Mouse (Mus musculus) MEL (cell line): ENCODE measurements around the gene Ltbp3. TPM values are rescaled to one million over a fixed set of nuclear protein-coding genes. Genes with fewer than 3 reads are reported as not detected.

Experiments
- DNase-seq: peaks from one replicate; pipeline ENCODE4 v3.0.0; 2011; ENCODE audit warnings: low read depth, low spot score
- H3K27ac ChIP-seq: 2 replicates; pipeline ENCODE4 v1.5.1; 2012; ENCODE audit warnings: low read depth, mild to moderate bottlenecking, control low read depth, low read length, moderate library complexity; ENCODE audit not compliant: control insufficient read depth
- H3K27me3 ChIP-seq, 2 experiments: fragments of 150-350 bp in 1 of 2; sonication (generic) in 1 of 2; 2 replicates each; pipeline ENCODE4 v1.6.1; 2012; ENCODE audit warnings: low read length in 2 of 2, mild to moderate bottlenecking in 2 of 2, improper control_type of control experiment in 1 of 2, moderate library complexity in 1 of 2; ENCODE audit not compliant: insufficient read depth in 2 of 2, control insufficient read depth in 1 of 2
- H3K36me3 ChIP-seq, 2 experiments: 2 replicates each; pipeline ENCODE4 v1.6.1; 2012 to 2014; ENCODE audit warnings: low read length in 2 of 2, improper control_type of control experiment in 1 of 2, inconsistent platforms in 1 of 2, mild to moderate bottlenecking in 1 of 2; ENCODE audit not compliant: insufficient read depth in 2 of 2, control insufficient read depth in 1 of 2
- H3K4me1 ChIP-seq, 2 experiments: fragments of 150-350 bp in 1 of 2; sonication (generic) in 1 of 2; 2 replicates each; pipeline ENCODE4 v1.6.1; 2012; ENCODE audit warnings: low read length in 2 of 2, improper control_type of control experiment in 1 of 2, mild to moderate bottlenecking in 1 of 2; ENCODE audit not compliant: insufficient read depth in 2 of 2, control insufficient read depth in 1 of 2
- H3K4me3 ChIP-seq, 2 experiments: fragments of 150-350 bp in 1 of 2; sonication (generic) in 1 of 2; 2 replicates each; pipeline ENCODE4 v1.5.1; 2012; ENCODE audit warnings: low read depth in 2 of 2, low read length in 2 of 2, mild to moderate bottlenecking in 2 of 2, moderate library complexity in 2 of 2, control low read depth in 1 of 2, improper control_type of control experiment in 1 of 2; ENCODE audit not compliant: control insufficient read depth in 1 of 2, insufficient read depth in 1 of 2
- H3K79me2 ChIP-seq: 2 replicates; pipeline ENCODE4 v1.6.1; 2012; ENCODE audit warnings: mild to moderate bottlenecking, low read length, moderate library complexity; ENCODE audit not compliant: control insufficient read depth, poor library complexity, insufficient read depth
- H3K9ac ChIP-seq: 2 replicates; pipeline ENCODE4 v1.6.1; 2012; ENCODE audit warnings: low read depth, mild to moderate bottlenecking, control low read depth, low read length, moderate library complexity; ENCODE audit not compliant: control insufficient read depth, poor library complexity, severe bottlenecking
- H3K9me3 ChIP-seq: fragments of 150-350 bp; sonication (generic); replicated peaks from 2 replicates; pipeline ENCODE4 v1.6.1; 2012; ENCODE audit warnings: mild to moderate bottlenecking, low read length, improper control_type of control experiment, moderate library complexity; ENCODE audit not compliant: insufficient read depth
- BHLHE40 ChIP-seq: IDR thresholded peaks from 2 replicates; pipeline ENCODE4 v1.6.1; 2012; ENCODE audit warnings: low read depth, mild to moderate bottlenecking, inconsistent platforms, low read length, improper control_type of control experiment, borderline replicate concordance
- ELF1 ChIP-seq: IDR thresholded peaks from 2 replicates; pipeline ENCODE4 v1.6.1; 2014; ENCODE audit warnings: low read depth, mild to moderate bottlenecking, inconsistent platforms, low read length, improper control_type of control experiment, moderate library complexity
- EP300 ChIP-seq, 2 experiments: IDR thresholded peaks; 2 replicates each; pipeline ENCODE4 v1.6.1; 2011; ENCODE audit warnings: improper control_type of control experiment in 2 of 2, low read length in 2 of 2, low read depth in 1 of 2, mild to moderate bottlenecking in 1 of 2
- ETS1 ChIP-seq: IDR thresholded peaks from 2 replicates; pipeline ENCODE4 v1.6.1; 2012; ENCODE audit warnings: low read depth, mild to moderate bottlenecking, inconsistent platforms, low read length, improper control_type of control experiment, moderate library complexity
- HCFC1 ChIP-seq: IDR thresholded peaks from 2 replicates; pipeline ENCODE4 v1.6.1; 2012; ENCODE audit warnings: low read depth, mild to moderate bottlenecking, inconsistent platforms, low read length, improper control_type of control experiment, moderate library complexity
- JUND ChIP-seq: IDR thresholded peaks from 2 replicates; pipeline ENCODE4 v1.6.1; 2011; ENCODE audit warnings: low read depth, mild to moderate bottlenecking, improper control_type of control experiment, low read length
- MAFK ChIP-seq: IDR thresholded peaks from 2 replicates; pipeline ENCODE4 v1.6.1; 2011; ENCODE audit warnings: low read depth, mild to moderate bottlenecking, low read length, improper control_type of control experiment, borderline replicate concordance
- MEF2A ChIP-seq: IDR thresholded peaks from 2 replicates; pipeline ENCODE4 v1.6.1; 2014; ENCODE audit warnings: low read depth, mild to moderate bottlenecking, inconsistent platforms, low read length, improper control_type of control experiment; ENCODE audit not compliant: poor library complexity, insufficient replicate concordance, severe bottlenecking; ENCODE audit errors: extremely low read depth
- MYB ChIP-seq: IDR thresholded peaks from 2 replicates; pipeline ENCODE4 v1.6.1; 2011; ENCODE audit warnings: mild to moderate bottlenecking, low read depth, low read length, improper control_type of control experiment
- MYC ChIP-seq: IDR thresholded peaks from 2 replicates; pipeline ENCODE4 v1.6.1; 2011; ENCODE audit warnings: low read depth, mild to moderate bottlenecking, low read length, improper control_type of control experiment, moderate library complexity
- NRF1 ChIP-seq: IDR thresholded peaks from 2 replicates; pipeline ENCODE4 v1.6.1; 2014; ENCODE audit warnings: low read depth, mild to moderate bottlenecking, inconsistent platforms, low read length, improper control_type of control experiment, moderate library complexity; ENCODE audit not compliant: poor library complexity, insufficient read depth, severe bottlenecking
- POLR2A ChIP-seq, 2 experiments: IDR thresholded peaks; 2 replicates each; pipeline ENCODE4 v1.6.1; 2011 to 2012; ENCODE audit warnings: low read length in 2 of 2, mild to moderate bottlenecking in 2 of 2, control low read depth in 1 of 2, improper control_type of control experiment in 1 of 2, low read depth in 1 of 2, moderate library complexity in 1 of 2; ENCODE audit not compliant: control insufficient read depth in 1 of 2, insufficient read depth in 1 of 2, poor library complexity in 1 of 2
- POLR2AphosphoS5 ChIP-seq: IDR thresholded peaks from 2 replicates; pipeline ENCODE4 v1.6.1; 2012; ENCODE audit warnings: low read depth, borderline replicate concordance, mild to moderate bottlenecking, inconsistent platforms, low read length, moderate library complexity, mixed read lengths
- RAD21 ChIP-seq: IDR thresholded peaks from 2 replicates; pipeline ENCODE4 v1.6.1; 2011; ENCODE audit warnings: mild to moderate bottlenecking, low read depth, low read length, improper control_type of control experiment
- RCOR1 ChIP-seq: IDR thresholded peaks from 2 replicates; pipeline ENCODE4 v1.6.1; 2012; ENCODE audit warnings: low read depth, mild to moderate bottlenecking, inconsistent platforms, low read length, improper control_type of control experiment
- SIN3A ChIP-seq: IDR thresholded peaks from 2 replicates; pipeline ENCODE4 v1.6.1; 2012; ENCODE audit warnings: low read length, improper control_type of control experiment, inconsistent platforms
- SMC3 ChIP-seq: IDR thresholded peaks from 2 replicates; pipeline ENCODE4 v1.6.1; 2011; ENCODE audit warnings: low read depth, low read length, improper control_type of control experiment
- TBP ChIP-seq: IDR thresholded peaks from 2 replicates; pipeline ENCODE4 v1.8.0; 2011; ENCODE audit warnings: low read depth, low read length, improper control_type of control experiment
- TCF12 ChIP-seq: IDR thresholded peaks from 2 replicates; pipeline ENCODE4 v1.6.1; 2014; ENCODE audit warnings: low read depth, mild to moderate bottlenecking, inconsistent platforms, low read length, improper control_type of control experiment, moderate library complexity
- UBTF ChIP-seq: IDR thresholded peaks from 2 replicates; pipeline ENCODE4 v1.6.1; 2012; ENCODE audit warnings: low read depth, mild to moderate bottlenecking, inconsistent platforms, low read length, improper control_type of control experiment, moderate library complexity, borderline replicate concordance; ENCODE audit not compliant: insufficient read depth
- USF1 ChIP-seq: IDR thresholded peaks from 2 replicates; pipeline ENCODE4 v1.6.1; 2014; ENCODE audit warnings: low read depth, mild to moderate bottlenecking, inconsistent platforms, low read length, improper control_type of control experiment, moderate library complexity
- USF2 ChIP-seq, 2 experiments: IDR thresholded peaks; 2 replicates each; pipeline ENCODE4 v1.6.1; 2011 to 2012; ENCODE audit warnings: improper control_type of control experiment in 2 of 2, low read length in 2 of 2, borderline replicate concordance in 1 of 2, inconsistent platforms in 1 of 2, low read depth in 1 of 2, mild to moderate bottlenecking in 1 of 2; ENCODE audit not compliant: insufficient read depth in 1 of 2
- ZKSCAN1 ChIP-seq: IDR thresholded peaks from 2 replicates; pipeline ENCODE4 v1.6.1; 2012; ENCODE audit warnings: low read depth, mild to moderate bottlenecking, inconsistent platforms, low read length, improper control_type of control experiment, moderate library complexity
- ZNF384 ChIP-seq: IDR thresholded peaks from 2 replicates; pipeline ENCODE4 v1.6.1; 2012; ENCODE audit warnings: low read depth, mild to moderate bottlenecking, inconsistent platforms, low read length, improper control_type of control experiment
- polyA plus RNA-seq, 2 experiments: library from polyadenylated mRNA; stranded (reverse) in 1 of 2; unstranded in 1 of 2; fragments of >175 nt in 1 of 2; fragments of >200 nt in 1 of 2; gene quantifications; 2 replicates each; pipeline versions ENCODE4 v1.2.1 to v1.2.4; 2012; ENCODE audit warnings: low replicate concordance in 2 of 2, low read depth in 1 of 2; ENCODE audit not compliant: insufficient read length in 2 of 2, insufficient read depth in 1 of 2, missing spikeins in 1 of 2
- total RNA-seq: library from RNA; depleted of rRNA; stranded (reverse); fragments of 300-350 nt; gene quantifications from 2 replicates; pipeline ENCODE4 v1.2.3, GENCODE M21; 2012

Gene Ltbp3
- total and polyA plus RNA-seq, 3 experiments = 0.39 TPM; not detected in 2

DNA sequence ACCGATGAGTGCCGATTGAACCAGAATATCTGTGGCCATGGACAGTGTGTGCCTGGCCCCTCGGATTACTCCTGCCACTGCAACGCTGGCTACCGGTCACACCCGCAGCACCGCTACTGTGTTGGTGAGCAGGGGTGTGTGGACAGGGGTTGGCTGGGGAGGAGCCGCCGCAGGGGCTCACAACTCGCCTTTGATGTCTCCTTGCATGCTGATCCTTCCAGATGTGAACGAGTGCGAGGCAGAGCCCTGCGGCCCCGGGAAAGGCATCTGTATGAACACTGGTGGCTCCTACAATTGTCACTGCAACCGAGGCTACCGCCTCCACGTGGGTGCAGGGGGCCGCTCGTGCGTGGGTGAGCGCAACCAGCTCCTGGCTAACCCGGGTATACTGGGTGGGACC, 10.2 kb downstream of the Ltbp3 start:
- H3K9ac ChIP-seq = no peak overlapping the region

GRCm38 (mm10) chr19:5751742-5752141, 11.0 kb downstream of the Ltbp3 start:
- Histone ChIP-seq H3K4me3 (no peak overlapping the region), H3K9ac (no peak overlapping the region)
- no peak for DNase-seq

More for the DNA sequence above, 10.2 kb downstream of the Ltbp3 start:
- H3K4me3 ChIP-seq = no peak overlapping the region
- H3K27me3 ChIP-seq = no peaks in the 10 kb centered on the region
- no peak overlapping the region for H3K27ac ChIP-seq
- DNase-seq = no peak
- H3K79me2 ChIP-seq = no peaks in the 10 kb centered on the region
- H3K4me1 ChIP-seq = peaks cover 0 to 4% of the 10 kb centered on the region in 2 experiments; a peak in 2 of 4 replicates
- no peaks in the 10 kb centered on the region for H3K9me3 ChIP-seq
- no peaks in the 10 kb centered on the region for H3K36me3 ChIP-seq
- TF ChIP-seq POLR2AphosphoS5 (no peak), MAFK (no peak), SMC3 (no peak), TCF12 (no peak), RCOR1 (no peak), SIN3A (no peak), ZKSCAN1 (no peak), ELF1 (no peak), ETS1 (no peak), RAD21 (no peak)

GRCm38 (mm10) chr19:5756321-5756985, 15.7 kb downstream of the Ltbp3 start:
- Histone ChIP-seq H3K9me3 (no peaks in the 10 kb centered on the region), H3K4me1 (no peaks in the 10 kb centered on the region), H3K36me3 (no peaks in the 10 kb centered on the region), H3K4me3 (no peak overlapping the region), H3K79me2 (no peaks in the 10 kb centered on the region), H3K27me3 (no peaks in the 10 kb centered on the region), H3K27ac (no peak overlapping the region), H3K9ac (no peak overlapping the region)
- no peak for DNase-seq
- TF ChIP-seq MYB (no peak), JUND (no peak), BHLHE40 (no peak), RCOR1 (no peak), SIN3A (no peak), EP300 (IDR thresholded peaks at IDR 0.05; ENCODE audit: low read depth in 1 of 2, low read length in 2 of 2) (no peak), USF1 (no peak), MYC (no peak), RAD21 (no peak), POLR2AphosphoS5 (no peak), SMC3 (no peak), POLR2A (IDR thresholded peaks at IDR 0.05; ENCODE audit: control insufficient read depth in 1 of 2, insufficient read depth in 1 of 2, low read depth in 1 of 2, low read length in 2 of 2, poor library complexity in 1 of 2) (no peak), UBTF (no peak), MEF2A (no peak), HCFC1 (no peak), TBP (no peak)

More at GRCm38 (mm10) chr19:5751742-5752141, 11.0 kb downstream of the Ltbp3 start:
- Histone ChIP-seq H3K9me3 (no peaks in the 10 kb centered on the region), H3K36me3 (no peaks in the 10 kb centered on the region), H3K4me1 (no peaks in the 10 kb centered on the region), H3K27ac (no peak overlapping the region), H3K27me3 (no peaks in the 10 kb centered on the region), H3K79me2 (no peaks in the 10 kb centered on the region)
- TF ChIP-seq NRF1 (no peak), ZKSCAN1 (no peak), RCOR1 (no peak), MYC (no peak), ZNF384 (no peak), HCFC1 (no peak), TCF12 (no peak), USF2 (IDR thresholded peaks at IDR 0.05; ENCODE audit: borderline replicate concordance in 1 of 2, insufficient read depth in 1 of 2, low read depth in 1 of 2, low read length in 2 of 2) (no peak), POLR2A (IDR thresholded peaks at IDR 0.05; ENCODE audit: control insufficient read depth in 1 of 2, insufficient read depth in 1 of 2, low read depth in 1 of 2, low read length in 2 of 2, poor library complexity in 1 of 2) (no peak), UBTF (no peak)
